Mouse (Mus musculus): ENCODE measurements around the gene Arhgap29. TPM values are rescaled to one million over a fixed set of nuclear protein-coding genes. Genes with fewer than 3 reads are reported as not detected.

The Arhgap29 gene
- polyA plus RNA-seq, 1 experiment from 2014 or later = 81.7 TPM

DNA sequence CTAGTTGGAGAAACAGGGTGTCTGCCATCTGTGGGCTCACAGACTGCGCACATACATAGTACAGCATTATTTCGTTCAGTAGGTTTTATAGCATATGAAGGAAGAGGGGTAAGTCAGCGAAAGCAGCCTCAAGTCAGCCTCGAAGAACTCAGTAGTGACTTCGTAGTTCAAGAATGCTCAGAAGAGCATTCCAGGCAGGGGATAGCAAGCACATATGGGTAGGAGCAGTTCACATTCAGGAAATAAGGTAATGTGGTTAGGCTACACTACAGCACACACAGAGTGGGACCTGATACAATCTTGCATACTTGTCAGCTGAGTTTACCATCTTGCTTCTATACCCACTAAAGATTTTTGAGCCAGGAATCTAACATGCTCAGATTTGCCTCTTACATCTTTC lies 58.0 kb downstream of the Arhgap29 start:
- no peak for ATAC-seq (ENCODE audit: insufficient number of reproducible peaks, low FRiP score)
- H3K27ac ChIP-seq (ENCODE audit: poor library complexity, severe bottlenecking) = no peak overlapping the region
- WGBS = 62% methylated on average over 5 of the region's 5 CpGs
- H3K36me3 ChIP-seq = peaks cover 75% of the 10 kb centered on the region
- H3K4me2 ChIP-seq = no peak overlapping the region
- H3K4me3 ChIP-seq = no peak overlapping the region
- no peaks in the 10 kb centered on the region for H3K9me3 ChIP-seq (replicated peaks)
- no peaks in the 10 kb centered on the region; the same call in 1 of the 2 replicates for H3K4me1 ChIP-seq (replicated peaks)
- H3K27me3 ChIP-seq (replicated peaks) = no peaks in the 10 kb centered on the region
- H3K9ac ChIP-seq = no peak overlapping the region

DNA sequence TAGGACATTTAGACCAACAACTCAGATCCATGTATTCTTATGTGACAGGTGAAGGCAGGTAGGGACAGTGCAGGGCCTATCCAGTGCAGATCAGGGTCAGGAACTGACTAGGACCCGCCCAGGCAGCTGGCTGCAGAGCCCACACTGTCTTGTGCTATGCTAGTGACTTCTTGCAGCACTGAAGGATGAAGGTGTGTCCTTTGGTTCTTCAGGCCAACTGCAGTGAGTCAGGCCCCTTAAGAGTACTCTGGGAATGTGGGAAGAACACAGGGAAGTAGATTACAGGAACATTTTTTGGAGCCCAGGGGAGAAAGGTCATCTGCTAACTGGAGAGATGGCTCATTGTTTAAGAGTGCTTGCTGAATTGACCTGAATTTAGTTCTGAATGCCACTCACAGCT lies 60.1 kb downstream of the Arhgap29 start:
- Histone ChIP-seq H3K4me2 (no peak overlapping the region), H3K9ac (no peak overlapping the region), H3K36me3 (peaks cover 75% of the 10 kb centered on the region), H3K4me1 (replicated peaks) (no peaks in the 10 kb centered on the region; the same call in 1 of the 2 replicates), H3K4me3 (no peak overlapping the region), H3K9me3 (replicated peaks) (no peaks in the 10 kb centered on the region), H3K27me3 (replicated peaks) (no peaks in the 10 kb centered on the region), H3K27ac (ENCODE audit: poor library complexity, severe bottlenecking) (no peak overlapping the region)
- no peak for ATAC-seq (ENCODE audit: insufficient number of reproducible peaks, low FRiP score)
- whole genome bisulfite sequencing = 69% methylated on average over 1 of the region's 1 CpGs

DNA sequence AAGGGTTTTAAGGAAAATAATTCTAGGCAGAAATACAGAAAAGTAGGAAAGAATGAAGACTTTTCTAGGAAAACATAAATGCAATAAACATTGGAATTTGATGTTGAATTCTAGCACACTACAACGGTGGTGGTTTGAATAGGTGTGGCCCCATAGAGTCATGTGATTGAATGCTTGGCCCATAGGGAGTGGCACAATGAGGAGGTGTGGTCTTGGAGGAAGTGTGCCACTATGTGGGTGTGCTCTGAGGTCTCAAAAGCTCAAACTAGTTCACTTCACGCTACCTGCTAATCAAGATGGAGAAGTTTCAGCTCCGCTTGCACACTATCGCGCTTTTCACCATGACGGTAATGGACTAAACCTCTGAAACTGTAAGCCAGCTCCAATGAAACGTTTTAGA lies 66.1 kb downstream of the Arhgap29 start:
- Histone ChIP-seq H3K27me3 (replicated peaks) (no peaks in the 10 kb centered on the region), H3K4me1 (replicated peaks) (no peaks in the 10 kb centered on the region), H3K9ac (no peak overlapping the region), H3K9me3 (replicated peaks) (no peaks in the 10 kb centered on the region), H3K4me2 (no peak overlapping the region), H3K36me3 (peaks cover 47% of the 10 kb centered on the region), H3K4me3 (no peak overlapping the region), H3K27ac (ENCODE audit: poor library complexity, severe bottlenecking) (no peak overlapping the region)
- no peak for ATAC-seq (ENCODE audit: insufficient number of reproducible peaks, low FRiP score)
- WGBS = 92% methylated on average over 7 of the region's 7 CpGs

DNA sequence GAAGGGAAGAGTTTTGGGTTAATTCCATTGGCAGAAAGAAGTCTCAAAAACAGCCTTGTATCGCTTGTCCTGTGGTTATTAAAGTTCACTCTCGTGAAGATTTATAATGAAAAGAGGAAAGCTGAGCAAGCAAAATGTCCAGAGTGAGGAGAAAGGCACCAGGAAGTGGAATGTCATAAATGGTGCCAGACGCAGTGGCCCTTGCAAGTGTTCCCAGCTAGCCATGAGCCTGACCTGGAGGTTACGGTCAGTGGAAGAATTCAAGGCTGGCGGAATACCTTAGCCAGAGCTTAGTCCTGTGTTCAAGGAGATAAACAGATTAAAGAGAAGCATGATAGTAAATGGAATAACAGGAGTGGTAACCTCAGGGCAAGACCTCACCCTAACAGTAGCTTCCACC lies 66.8 kb downstream of the Arhgap29 start:
- Histone ChIP-seq H3K9ac (no peak overlapping the region), H3K27me3 (replicated peaks) (no peaks in the 10 kb centered on the region), H3K4me2 (no peak overlapping the region), H3K4me3 (no peak overlapping the region), H3K9me3 (replicated peaks) (no peaks in the 10 kb centered on the region), H3K4me1 (replicated peaks) (no peaks in the 10 kb centered on the region), H3K27ac (ENCODE audit: poor library complexity, severe bottlenecking) (no peak overlapping the region), H3K36me3 (peaks cover 41% of the 10 kb centered on the region)
- WGBS = 88% methylated on average over 5 of the region's 5 CpGs
- no peak for ATAC-seq (ENCODE audit: insufficient number of reproducible peaks, low FRiP score)

DNA sequence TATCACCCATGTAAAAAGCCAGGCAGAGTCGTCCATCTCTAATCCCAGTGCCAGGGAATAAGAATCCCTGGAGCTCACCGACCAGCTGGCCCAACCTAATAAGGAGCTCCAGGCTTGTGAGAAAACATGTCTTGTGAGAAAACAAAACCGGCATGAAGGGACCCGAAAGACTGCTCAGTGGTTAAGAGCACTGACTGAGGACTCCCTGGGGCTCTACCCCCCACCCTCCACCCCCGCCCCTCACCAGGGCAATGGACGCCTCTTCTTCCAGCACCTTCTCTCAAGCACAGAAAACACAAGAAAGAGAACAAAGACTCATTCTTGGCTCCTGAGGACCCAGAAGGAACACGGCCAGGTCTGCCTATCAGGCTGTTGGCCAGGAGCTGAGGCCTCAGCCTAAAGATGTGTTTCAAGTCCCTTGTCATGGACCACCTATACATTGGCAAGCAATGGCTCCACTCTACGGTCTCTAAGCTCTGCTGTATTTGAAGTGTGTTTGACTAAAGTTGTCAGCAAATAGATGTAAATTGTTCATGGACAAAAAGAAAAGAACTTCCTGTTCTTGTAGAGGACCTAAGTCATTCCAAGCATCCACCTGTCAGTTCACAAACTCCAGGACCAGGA lies 68.8 kb downstream of the Arhgap29 start:
- no peaks in the 10 kb centered on the region for H3K9me3 ChIP-seq (replicated peaks)
- 83% methylated on average over 8 of the region's 8 CpGs for WGBS
- no peak overlapping the region for H3K27ac ChIP-seq (ENCODE audit: poor library complexity, severe bottlenecking)
- H3K4me1 ChIP-seq (replicated peaks) = no peaks in the 10 kb centered on the region
- no peak overlapping the region for H3K9ac ChIP-seq
- no peak overlapping the region for H3K4me3 ChIP-seq
- H3K4me2 ChIP-seq = no peak overlapping the region
- H3K27me3 ChIP-seq (replicated peaks) = no peaks in the 10 kb centered on the region
- H3K36me3 ChIP-seq = peaks cover 29% of the 10 kb centered on the region
- no peak for ATAC-seq (ENCODE audit: insufficient number of reproducible peaks, low FRiP score)

DNA sequence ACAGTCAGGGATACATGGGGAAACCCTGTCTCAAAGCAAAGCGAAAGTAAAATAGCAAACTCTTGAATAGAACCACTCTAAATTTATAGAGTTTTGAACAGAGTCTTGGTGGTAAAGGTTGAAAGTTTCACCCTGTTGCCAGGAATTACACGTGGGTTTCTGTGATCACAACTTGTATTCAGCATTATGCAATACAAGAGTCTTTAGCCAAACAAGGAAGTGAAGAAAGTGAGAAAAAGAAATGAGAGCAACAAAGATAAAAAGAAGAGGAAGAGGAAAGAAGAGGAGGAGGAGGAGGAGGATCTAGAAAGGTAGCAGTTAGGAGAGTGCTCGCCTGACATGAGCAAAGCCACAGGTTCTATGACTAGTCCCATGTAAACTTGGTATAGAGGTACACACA lies 70.0 kb downstream of the Arhgap29 start:
- Histone ChIP-seq H3K4me3 (no peak overlapping the region), H3K4me1 (replicated peaks) (peaks cover 10% of the 10 kb centered on the region), H3K36me3 (peaks cover 17% of the 10 kb centered on the region), H3K27ac (ENCODE audit: poor library complexity, severe bottlenecking) (no peak overlapping the region), H3K9ac (no peak overlapping the region), H3K27me3 (replicated peaks) (no peaks in the 10 kb centered on the region), H3K4me2 (no peak overlapping the region), H3K9me3 (replicated peaks) (no peaks in the 10 kb centered on the region)
- no peak for ATAC-seq (ENCODE audit: insufficient number of reproducible peaks, low FRiP score)
- WGBS = 78% methylated on average over 3 of the region's 3 CpGs

DNA sequence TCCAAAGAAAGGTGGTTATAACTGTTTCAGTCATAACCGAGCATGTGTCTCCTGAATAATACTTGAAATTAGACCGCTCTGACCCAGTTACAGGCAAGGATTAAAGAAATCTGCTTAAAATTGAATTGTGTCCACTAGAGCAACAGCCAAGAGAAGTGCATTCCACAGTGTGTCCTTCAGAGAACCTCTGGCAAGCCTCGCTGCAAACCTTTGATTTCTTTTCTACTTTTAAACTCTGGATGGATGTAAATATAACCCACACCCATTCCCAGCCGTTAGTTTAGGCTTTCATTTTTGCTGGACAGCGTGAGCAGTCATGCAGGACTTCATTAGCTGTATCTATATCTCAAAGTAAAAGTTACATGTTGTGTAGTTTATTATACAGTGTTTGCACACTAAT lies 74.3 kb downstream of the Arhgap29 start:
- Histone ChIP-seq H3K4me1 (replicated peaks) (peaks cover 14% of the 10 kb centered on the region), H3K27ac (ENCODE audit: poor library complexity, severe bottlenecking) (peak overlapping the region; percentile 57), H3K9me3 (replicated peaks) (no peaks in the 10 kb centered on the region), H3K9ac (no peak overlapping the region; the same call in 1 of the 2 replicates), H3K4me2 (peak overlapping the region; percentile 26; the same call in 1 of the 2 replicates), H3K4me3 (no peak overlapping the region), H3K27me3 (replicated peaks) (no peaks in the 10 kb centered on the region), H3K36me3 (no peaks in the 10 kb centered on the region)
- WGBS = 55% methylated on average over 5 of the region's 5 CpGs
- no peak for ATAC-seq (ENCODE audit: insufficient number of reproducible peaks, low FRiP score)

DNA sequence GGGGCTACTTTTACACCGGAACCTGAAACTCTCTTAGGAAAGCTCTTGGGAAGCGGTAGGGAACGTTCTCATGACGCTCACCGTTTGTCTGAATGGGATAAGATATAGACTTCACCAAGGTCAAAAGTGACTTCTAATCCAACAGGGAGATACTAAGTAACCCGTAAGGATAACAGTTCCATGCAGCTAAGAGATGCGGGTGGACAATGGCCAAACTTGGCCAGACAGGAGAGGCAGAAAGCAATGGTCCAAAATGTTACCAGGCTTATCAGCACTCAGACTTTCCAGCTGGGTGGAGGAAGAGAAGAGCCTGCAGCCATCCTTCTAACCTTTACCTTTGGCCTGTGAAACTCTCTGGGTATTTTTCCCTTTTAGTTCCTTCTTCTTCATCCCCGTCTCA lies 75.4 kb downstream of the Arhgap29 start:
- ATAC-seq (ENCODE audit: insufficient number of reproducible peaks, low FRiP score) = no peak
- Histone ChIP-seq H3K9ac (no peak overlapping the region), H3K27ac (ENCODE audit: poor library complexity, severe bottlenecking) (no peak overlapping the region), H3K9me3 (replicated peaks) (no peaks in the 10 kb centered on the region), H3K4me2 (no peak overlapping the region), H3K4me1 (replicated peaks) (peaks cover 17% of the 10 kb centered on the region), H3K36me3 (no peaks in the 10 kb centered on the region), H3K27me3 (replicated peaks) (no peaks in the 10 kb centered on the region), H3K4me3 (no peak overlapping the region)
- WGBS = 57% methylated on average over 8 of the region's 8 CpGs

DNA sequence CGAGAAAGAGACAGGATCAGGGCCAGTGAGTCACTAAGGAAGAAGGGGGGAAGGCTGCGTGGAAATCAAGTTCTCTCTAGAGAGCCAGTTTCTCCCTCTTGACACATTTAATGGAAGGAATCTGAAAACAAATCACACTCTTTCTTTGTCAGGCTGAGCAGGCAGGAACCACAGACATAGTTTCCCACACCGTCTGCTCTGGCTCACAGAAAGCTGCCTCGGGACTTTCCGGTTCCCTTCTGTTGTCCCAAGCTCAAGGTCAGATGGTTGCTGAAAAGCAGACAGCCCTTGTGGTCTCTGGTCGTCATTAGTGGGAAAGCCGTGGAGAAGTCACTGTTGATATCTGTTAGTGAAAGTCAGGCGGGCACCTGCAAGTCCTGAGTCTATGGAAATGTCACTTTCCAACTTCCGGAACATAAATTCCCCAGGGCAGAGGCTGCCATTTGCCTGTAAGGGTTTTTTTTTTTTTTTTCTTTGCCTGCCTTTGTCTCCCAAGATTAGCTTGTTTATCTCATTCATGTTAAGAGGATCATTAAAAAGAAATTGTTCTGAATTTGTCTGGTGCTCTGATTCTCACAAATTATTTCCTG lies 81.0 kb downstream of the Arhgap29 start:
- Histone ChIP-seq H3K4me1 (replicated peaks) (peaks cover 24% of the 10 kb centered on the region), H3K4me2 (no peak overlapping the region), H3K4me3 (no peak overlapping the region), H3K36me3 (0 out of 2 replicates have a peak, but pooled peaks cover 4% of the 10 kb centered on the region), H3K27ac (ENCODE audit: poor library complexity, severe bottlenecking) (peak overlapping the region; percentile 63), H3K27me3 (replicated peaks) (no peaks in the 10 kb centered on the region), H3K9me3 (replicated peaks) (peaks cover 4% of the 10 kb centered on the region; the same call in 1 of the 2 replicates), H3K9ac (no peak overlapping the region)
- 22% methylated on average over 9 of the region's 9 CpGs for WGBS
- ATAC-seq (ENCODE audit: insufficient number of reproducible peaks, low FRiP score) = no peak; the same call in 1 of the 2 replicates

DNA sequence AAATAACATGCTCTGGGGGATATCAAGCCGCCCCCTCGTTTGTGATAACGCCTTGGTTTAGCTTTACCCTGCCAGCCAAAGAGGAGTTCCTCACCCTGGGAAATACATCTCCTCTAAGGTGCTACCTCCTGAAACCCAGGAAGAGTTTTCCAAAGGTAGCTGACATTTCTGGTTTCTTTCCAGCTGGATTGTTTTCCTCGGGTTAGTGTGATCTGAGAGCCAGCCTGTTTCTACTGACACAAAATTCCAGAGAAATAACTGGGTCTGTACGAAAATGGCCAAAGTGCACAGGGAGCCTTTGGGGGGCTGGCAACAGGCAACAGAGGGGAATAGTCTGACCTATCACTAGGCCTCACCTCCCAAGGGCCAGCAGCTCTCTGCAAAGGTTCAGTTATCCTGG lies 81.9 kb downstream of the Arhgap29 start:
- H3K4me1 ChIP-seq (replicated peaks) = peaks cover 24% of the 10 kb centered on the region
- no peak overlapping the region for H3K4me3 ChIP-seq
- no peak overlapping the region for H3K4me2 ChIP-seq
- no peaks in the 10 kb centered on the region for H3K27me3 ChIP-seq (replicated peaks)
- 51% methylated on average over 5 of the region's 5 CpGs for WGBS
- H3K36me3 ChIP-seq = 0 out of 2 replicates have a peak, but pooled peaks cover 4% of the 10 kb centered on the region
- no peak overlapping the region for H3K9ac ChIP-seq
- peak overlapping the region; percentile 41 for H3K27ac ChIP-seq (ENCODE audit: poor library complexity, severe bottlenecking)
- peaks cover 4% of the 10 kb centered on the region; the same call in 1 of the 2 replicates for H3K9me3 ChIP-seq (replicated peaks)
- ATAC-seq (ENCODE audit: insufficient number of reproducible peaks, low FRiP score) = no peak

DNA sequence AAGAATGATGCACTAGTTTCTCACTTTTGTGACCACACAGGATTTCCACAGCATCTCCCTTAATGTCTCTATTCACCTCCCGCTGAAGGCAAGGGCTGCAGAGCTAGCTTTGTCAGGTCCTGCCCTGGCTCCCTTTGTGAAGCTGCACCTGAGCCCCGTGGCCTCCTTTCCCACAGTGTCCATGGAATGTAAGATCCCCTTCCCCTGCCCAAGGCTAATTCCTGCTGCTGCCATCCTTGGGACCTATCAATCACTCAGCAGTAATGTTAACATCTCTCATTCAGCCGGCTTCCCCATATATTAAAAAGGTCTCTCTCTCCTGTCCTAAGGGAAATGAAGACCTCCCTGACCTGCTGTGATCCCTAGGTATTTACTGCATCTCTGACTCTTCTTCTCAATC lies 82.8 kb downstream of the Arhgap29 start:
- WGBS = 53% methylated on average over 3 of the region's 3 CpGs
- no peak overlapping the region for H3K27ac ChIP-seq (ENCODE audit: poor library complexity, severe bottlenecking)
- no peak for ATAC-seq (ENCODE audit: insufficient number of reproducible peaks, low FRiP score)

More for the DNA sequence above, 82.8 kb downstream of the Arhgap29 start:
- Histone ChIP-seq H3K27me3 (replicated peaks) (no peaks in the 10 kb centered on the region), H3K9me3 (replicated peaks) (peaks cover 4% of the 10 kb centered on the region; the same call in 1 of the 2 replicates), H3K4me3 (no peak overlapping the region), H3K4me1 (replicated peaks) (peaks cover 20% of the 10 kb centered on the region), H3K4me2 (no peak overlapping the region), H3K9ac (no peak overlapping the region), H3K36me3 (0 out of 2 replicates have a peak, but pooled peaks cover 4% of the 10 kb centered on the region)

Measured in heart, embryonic 12.5 days (tissue).